Mouse (Mus musculus) brain, adult 2 months (tissue): Measurements from ENCODE around the gene Olfr155.

Experiments
- DNase-seq: peaks from one replicate; pipeline ENCODE4 v3.0.0; 2011; ENCODE audit warnings: low read depth, low spot score

Olfr155 gene

GRCm38 (mm10) chr4:43891247-43891646, 39.9 kb downstream of the Olfr155 start:
- no peak for DNase-seq

DNA sequence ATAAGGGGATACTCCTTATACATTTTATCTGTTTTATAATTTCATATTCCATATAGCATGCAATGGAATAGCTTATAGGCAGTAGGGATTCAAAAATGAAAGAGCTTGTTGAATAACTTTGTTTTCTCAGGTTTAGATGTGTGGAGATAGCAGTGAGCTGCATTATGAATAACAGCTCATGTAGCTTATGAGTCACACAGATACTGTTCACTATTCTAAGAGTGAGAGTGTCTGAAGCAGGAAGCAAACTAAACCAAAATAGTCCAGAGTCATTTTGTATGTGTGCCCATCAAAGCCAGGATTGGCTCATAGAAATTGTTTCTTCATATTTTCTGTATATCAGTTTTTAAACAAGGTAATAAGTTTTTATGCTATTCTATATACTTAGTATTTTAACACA, 45.8 kb downstream of the Olfr155 start:
- DNase-seq: peak; percentile 42

GRCm38 (mm10) chr4:43899197-43899596, 47.8 kb downstream of the Olfr155 start:
- DNase-seq: no peak

DNA sequence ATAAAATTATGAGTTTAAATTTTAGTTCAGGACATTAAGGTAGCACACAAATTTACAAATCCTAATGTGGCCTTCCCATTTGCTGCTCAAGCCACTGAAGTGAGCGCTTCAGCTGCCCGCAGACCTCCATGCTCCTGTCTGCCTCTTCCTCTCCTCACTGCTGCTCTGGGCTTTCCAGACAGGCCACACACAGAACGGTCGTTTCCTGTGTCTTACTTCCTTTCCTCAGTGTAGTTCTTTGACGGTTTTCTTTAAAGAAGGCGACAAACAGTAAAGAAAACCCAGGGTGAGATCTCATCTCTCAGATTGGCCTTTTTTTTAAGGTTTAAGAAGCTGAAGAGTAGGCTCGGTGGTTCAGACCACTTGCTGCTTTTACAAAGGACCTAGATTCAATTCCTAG, 52.3 kb downstream of the Olfr155 start:
- DNase-seq: no peak

GRCm38 (mm10) chr4:43906443-43906842, 55.1 kb downstream of the Olfr155 start:
- DNase-seq: peak; percentile 72
